Mouse (Mus musculus) CD4-positive, CD25-positive, alpha-beta regulatory T cell, adult 2 months (primary cell): ENCODE measurements around the gene Nkx1-2.
A peak's percentile ranks its signal among the peaks of the same experiment; 100 is the strongest.

Experiments used
- DNase-seq: peaks from one replicate; pipeline ENCODE4 v3.0.0-alpha.2; 2012; ENCODE audit warnings: low read depth, low spot score

Gene Nkx1-2

DNA sequence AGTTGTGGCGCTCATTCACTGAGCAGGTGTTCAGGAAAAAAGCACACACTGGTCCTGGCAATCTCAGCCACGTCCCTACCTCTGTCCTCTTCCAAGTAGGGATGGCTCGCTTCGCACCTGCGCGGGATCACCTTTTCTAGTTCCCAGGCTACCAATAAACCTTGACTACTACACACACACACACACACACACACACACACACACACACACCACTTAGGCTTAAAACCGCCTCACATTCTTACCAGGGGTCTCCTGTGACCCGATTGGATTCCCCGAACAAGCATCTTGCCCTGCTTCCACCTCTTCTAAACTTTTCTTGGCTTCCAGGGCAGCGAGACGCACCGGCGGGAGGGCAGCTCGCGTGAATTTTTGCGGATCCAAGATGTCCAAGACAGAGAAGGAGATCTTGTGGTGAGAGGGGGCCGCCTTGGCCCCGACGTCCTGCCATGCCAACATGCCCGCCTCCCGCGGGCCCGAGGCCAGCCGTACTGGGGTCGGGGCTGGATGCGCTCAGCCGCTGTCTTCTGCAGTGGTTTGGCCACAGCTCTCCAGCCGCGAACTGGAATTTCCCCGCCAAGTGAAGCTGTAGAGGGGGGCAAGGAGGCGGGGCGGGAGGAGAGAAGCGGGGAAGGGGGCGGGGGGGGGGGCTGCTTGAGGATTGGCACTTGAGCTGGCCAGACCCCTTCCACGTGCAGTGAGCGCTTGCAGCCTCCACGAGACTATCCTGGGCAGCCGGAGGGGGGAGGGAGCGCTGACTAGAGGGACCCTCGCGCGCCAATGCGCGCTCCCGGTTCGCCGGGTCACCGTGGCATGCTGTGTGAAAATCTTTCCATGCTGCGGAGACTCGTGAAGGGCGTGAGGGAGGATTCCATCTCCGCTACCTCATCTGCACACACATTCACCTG is at the start of gene Nkx1-2:
TSS of gene Nkx1-2 (minus strand) at position 567 of the 905 bp plus-strand sequence.
- peak; percentile 18 for DNase-seq

DNA sequence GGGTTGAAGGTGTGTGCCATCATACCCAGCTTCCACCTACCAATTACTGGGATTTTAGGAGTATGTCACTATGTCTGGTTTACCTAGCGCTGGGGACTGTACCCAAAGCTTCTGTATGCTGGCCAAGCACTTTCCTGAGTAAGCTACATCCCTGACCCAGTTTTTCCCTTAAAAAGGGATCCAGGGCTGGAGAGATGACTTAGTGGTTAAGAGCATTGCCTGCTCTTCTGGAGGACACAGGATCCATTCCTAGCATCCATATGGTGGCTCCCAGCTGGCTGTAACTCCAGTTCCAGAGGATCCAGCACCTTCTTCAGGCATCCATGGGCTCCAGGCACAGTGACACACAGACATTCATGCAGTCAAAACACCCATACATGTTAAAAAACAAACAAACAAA is 47.1 kb upstream of the Nkx1-2 start:
- DNase-seq, result no peak

DNA sequence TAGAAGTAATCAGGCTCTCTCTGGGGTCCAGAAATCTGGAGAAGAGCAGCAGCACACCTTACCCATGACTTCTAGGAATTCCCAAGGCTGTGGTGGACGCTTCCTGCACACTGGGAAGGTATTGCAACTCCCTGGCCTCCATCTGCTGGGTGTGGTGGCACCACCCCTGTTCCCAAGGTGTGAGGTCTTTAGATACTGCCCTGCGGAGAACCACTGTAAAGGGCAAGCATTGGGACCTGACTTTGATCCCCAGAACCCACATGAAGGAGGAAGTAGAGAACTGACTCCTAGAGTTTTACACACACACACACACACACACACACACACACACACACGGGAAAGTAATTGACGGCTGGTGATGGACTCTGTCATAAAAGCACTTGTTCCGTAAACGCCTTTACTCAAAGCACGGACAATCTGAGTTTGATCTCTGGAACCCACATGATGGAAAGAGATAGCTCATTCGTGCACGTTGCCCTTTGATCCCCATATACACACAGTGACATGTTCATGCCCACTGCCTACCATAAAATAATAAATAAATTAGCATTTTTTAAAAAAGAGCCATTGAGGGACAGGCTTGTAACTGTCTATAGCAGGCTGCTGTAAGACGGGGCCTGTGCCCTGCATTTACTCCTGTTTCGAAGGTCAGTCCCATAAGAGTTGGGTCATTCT is 45.3 kb upstream of the Nkx1-2 start:
- DNase-seq, result no peak

DNA sequence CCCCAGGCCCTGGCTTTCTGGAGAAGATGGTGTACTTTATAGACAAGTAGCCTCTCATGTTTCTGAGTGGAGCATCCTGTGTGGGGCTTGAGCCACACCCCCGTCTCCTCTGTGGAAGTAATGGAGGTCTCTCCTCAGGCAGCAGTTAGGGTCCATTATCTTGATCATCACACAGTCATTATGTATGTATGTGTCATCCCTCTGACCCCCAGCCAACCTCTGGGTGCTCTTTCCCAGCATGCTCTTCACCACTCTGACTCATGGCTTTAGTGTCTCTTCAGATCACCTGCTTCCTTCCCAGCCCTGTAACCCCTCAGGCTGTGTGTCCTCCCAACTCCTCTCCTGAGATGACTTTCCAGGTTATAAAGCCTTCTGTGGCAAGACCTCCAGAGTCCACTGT is 42.2 kb upstream of the Nkx1-2 start:
- DNase-seq, result no peak

DNA sequence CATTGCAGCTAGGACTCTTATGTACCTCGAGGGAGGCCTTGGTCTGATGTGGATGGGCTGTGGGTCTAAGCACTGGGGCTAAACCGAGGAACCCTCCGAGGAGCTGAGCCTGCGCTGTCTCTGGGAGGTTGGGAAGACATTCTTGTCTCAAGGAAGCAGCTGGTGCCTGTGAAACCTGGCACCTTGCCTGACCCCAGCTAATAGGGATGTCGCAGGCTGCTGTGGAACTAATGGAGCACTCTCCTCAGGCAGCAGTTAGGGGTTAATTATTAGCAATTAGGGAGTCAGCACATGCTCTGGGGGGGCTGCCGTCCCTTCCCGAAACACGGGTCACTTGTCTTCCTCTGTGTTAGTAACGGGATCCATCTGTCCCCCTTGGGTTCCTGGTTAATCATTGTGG is 41.5 kb upstream of the Nkx1-2 start:
- DNase-seq, result no peak

DNA sequence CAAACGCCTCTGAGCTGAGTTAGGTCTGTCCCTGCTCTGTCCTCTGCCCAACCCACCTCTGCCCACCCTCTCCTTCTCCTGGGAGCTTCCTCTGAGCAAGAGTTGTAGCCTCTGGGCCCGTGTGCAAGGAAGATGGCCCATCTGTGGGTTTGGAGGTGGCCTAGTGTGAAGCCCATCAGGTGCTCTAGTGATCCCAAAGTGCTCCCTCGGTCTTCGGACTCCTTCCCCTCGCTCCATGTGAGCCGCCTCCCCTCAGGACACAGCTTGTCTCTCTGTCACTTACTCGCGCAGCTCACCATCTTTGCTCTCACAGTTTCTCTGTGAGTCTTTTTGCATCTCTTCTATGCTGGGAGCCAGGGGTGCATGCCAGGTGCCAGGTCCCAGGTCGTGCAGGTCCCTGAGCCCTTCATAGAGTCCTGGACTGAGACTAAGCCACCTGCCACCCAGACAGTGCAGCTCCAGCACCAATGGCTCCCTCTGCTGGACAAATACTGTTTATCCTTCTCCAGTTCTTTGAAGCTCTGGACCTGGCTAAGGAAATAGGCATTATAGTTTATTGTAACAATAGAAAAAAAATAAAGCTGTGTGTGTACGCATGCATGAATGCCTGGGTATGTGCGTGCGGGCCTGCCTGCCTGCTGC is 39.1 kb upstream of the Nkx1-2 start:
- peak; percentile 70 for DNase-seq

DNA sequence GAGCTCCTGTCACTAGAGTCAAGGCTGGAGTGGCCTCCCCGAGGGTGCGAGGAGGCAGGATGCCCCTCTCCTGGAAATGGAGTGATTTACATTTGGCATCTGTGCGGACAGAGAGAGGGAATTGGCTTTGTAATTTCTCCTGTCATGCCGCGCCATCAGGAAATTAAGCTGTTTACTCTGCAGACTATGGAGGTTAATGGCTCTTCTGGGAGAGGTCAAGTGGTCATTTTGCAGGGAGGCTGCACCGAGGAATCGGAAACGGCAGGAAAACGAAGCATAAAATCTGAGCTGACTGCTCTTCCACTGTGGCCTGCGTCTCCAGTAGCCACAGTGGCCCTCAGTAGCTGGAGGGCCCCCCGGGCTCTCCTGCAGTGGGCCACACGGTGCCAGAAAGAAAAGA is 37.9 kb upstream of the Nkx1-2 start:
- DNase-seq, result no peak

DNA sequence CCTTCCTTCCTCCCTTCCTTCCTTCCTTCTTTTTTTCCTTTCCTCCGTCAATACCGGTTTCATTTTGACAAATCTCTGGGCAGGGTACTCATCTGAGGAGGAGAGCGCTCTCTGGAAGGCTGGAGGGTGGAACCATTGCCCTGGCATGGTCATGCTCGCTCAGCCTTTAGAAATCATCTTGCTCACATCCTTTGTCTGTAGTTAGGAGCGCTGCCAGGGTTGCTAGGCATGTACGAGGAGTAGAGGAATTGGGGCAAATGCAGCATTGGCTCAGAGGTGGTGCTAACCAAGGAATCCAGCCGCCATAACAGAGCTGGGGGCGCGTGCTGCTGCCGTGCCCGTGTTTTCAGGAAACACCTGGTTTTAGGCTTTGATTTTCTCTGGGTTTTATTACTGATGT is 31.9 kb upstream of the Nkx1-2 start:
- no peak for DNase-seq

DNA sequence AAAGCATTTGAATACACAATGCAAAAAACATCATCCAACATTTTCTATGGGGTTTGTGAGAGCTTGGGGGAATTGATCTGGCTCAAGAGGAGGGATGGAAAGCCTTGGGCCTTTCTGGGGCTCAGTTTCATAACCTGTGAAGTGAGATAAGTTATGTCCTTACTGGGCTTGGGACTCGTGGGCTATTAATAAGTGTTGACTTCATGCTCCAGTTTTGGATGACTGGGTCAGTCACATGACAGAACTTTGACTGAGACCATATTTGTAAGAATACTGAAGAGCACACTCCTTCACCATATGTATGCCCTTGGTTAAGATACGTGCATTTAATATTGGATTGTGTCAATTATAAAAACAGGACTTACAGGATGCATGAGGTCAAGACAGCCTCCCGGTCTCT is 28.0 kb upstream of the Nkx1-2 start:
- no peak for DNase-seq

DNA sequence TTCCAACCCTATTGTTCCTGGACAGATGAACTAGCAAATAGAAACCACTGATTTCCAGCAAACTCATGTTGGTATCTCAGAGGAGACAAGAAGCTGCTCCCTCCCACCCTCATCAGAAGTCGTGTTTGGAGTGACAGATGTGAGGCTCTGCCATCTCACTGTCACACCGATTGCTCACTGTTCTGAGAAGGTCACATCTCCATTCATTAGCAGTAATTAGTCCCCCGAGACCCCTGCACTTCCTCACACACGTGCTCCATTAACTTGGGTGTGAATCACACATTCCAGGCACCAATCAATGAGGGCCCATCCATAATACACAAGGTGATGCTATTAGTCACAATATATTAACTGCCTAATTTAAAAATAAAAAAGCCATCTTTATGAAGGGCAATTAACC is 26.7 kb upstream of the Nkx1-2 start:
- DNase-seq, result no peak

DNA sequence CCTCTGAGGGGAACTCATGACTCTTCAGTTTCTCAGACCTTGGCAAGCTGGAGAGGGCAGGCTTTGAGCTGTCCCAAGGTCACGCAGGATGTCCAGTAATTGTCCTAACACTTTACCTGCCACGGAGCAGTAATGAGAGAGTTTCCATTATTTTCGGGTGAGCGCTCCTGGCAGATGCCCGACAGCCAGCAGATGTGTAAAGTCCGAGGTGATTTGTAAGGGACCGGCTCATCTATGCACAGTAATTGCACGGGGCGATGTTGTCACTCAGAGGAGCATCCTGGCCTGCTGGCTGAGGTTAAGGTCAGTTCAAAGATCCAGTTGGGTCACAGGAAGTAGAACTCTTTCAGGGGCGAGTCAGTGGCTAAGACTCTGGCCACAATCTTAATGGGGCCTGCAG is 24.7 kb upstream of the Nkx1-2 start:
- no peak for DNase-seq

DNA sequence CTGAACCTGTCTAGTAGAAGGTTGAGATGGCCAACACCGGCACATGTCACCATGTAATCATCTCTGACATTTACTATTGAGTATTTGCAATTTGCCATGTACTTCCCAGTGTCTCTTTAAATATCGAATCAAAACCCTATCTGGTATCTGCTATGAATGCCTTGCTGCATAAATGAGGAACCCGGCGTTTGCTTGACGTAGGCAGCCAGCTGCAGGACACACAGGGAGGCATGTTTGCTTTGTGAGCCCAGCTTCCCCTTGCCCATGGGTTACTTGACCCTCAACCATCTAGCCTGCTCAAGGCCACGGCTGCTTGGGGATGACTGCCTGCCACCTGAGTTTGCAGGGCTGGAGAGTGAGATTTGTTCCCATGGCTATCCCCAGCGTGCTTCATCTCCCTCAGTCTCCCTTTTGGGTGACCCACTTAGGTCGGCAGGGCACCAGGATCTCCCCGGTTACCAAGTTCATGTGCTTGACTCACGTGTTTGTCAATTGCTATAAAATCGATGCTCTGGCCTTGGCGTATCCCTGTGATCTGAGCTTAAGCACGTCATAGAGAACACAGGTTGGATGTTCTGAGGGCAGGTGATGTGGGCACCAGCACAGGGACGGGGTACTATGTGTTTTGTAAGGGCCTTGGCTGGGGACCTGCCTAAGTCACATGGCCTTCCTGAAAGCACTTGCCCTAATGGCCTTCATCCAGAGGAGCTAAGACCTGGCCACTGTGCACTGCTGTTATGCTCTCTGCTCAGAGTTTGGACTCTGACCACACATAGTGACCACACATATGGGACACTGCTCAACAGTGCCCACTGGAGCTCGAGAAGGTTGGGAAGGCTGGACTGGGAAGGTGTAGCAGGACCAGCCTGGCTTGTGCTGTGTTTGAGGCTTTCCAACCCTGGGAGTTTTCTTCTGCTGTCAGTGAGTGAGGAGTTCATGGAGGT is 20.8 kb upstream of the Nkx1-2 start:
- no peak for DNase-seq

DNA sequence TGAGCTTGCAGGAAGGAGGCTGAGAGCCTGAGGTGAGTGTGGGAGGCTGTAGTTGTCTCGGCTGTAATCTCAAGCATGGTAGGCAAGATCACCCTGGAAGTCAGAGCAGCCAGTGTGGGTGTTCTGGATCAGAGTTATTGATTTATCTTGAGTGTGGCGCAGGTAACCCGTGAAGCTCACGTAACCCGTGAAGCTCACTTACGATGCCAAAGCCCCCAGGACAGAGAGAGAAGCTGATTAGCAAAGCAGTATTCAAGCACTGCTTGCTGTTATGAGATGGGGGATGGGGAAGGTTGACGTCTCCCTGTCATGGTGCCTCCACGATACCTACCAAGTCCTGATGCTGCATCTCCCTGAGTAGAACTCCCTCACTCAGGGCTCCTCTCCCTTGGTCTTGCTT is 20.1 kb upstream of the Nkx1-2 start:
- DNase-seq, result no peak

DNA sequence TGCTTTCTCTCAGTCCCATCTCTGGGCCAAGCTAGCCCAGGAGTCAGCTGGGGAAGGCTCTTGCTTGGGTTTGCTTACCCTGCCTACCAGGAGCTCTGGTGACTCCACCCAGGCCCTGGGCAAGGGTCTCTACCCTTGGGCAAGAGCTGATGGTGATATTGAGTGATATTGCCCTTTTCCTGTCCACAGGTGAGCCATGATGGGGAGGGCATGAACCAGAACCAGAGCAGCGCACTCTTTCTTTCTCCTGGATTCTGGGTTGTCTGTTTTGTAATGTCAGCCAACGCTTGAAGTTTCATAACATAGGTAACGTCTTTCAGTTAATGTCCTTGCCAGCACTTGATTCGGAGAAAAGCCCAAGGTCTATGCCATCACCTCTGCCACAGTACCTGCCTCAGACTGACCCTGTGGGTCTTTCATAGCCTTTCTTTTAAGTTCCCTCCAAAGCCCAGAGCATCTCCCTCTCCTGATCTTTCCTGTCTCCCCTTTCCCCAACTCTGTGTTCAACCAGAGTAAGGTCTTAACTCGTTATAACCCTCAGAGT is 17.7 kb upstream of the Nkx1-2 start:
- DNase-seq, result no peak

DNA sequence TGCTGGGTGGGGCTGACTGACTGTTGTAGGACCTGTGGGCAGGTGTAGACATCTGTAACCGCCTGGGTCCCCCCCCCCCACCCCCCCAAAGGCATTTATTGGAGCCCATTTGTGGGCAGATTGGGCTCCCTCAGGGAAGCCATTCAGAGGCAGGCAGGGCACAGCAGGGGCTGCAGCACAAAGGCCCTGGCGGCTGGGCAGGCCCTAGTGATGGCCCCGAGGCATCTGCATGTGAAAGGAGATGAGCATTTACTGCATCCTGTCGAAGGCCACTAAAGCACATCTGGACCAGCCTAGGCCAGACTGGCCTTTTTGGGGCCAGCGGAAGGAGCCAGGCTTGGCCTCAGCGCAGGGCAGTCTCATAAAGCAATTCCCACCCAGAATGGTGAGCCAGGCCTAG is 17.0 kb upstream of the Nkx1-2 start:
- no peak for DNase-seq

DNA sequence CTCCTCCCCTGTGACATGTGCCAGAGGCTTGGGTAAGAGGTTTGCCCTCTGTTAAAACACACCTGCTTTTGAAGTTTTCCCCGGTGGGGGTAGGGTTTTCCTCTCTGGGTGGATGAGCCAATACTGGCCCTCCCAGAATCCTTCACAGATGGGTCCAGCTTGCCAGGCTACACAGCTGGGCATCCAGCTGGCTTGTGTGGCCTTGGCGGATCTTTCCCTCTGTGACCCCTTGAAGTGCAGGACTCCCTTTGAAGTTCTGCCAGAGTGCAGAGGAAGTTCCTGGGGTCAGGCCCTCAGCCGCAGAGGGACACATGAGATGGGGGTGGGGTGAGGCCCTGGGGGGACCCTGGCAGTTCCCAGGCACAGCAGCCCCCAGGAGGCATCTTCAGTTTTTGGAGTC is 15.9 kb upstream of the Nkx1-2 start:
- no peak for DNase-seq

DNA sequence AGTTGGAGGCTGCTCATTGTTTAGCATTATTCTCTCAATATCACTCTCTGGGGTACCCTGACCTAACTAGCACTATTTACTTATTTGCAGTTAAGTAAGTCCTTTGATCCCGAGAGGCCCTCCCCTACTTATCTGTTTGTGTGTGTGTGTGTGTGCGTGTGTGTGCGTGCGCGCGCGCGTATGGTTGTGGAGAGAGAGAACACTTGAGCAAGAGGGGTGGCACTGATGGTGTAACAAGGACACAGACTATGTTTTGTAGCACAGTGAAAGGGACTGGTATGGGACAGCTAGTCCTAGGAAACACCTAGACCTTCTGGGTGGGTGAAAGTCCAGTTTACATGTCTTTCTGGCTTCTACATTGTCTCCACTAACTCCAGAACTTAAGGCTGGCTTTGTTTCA is 12.1 kb upstream of the Nkx1-2 start:
- DNase-seq, result no peak

DNA sequence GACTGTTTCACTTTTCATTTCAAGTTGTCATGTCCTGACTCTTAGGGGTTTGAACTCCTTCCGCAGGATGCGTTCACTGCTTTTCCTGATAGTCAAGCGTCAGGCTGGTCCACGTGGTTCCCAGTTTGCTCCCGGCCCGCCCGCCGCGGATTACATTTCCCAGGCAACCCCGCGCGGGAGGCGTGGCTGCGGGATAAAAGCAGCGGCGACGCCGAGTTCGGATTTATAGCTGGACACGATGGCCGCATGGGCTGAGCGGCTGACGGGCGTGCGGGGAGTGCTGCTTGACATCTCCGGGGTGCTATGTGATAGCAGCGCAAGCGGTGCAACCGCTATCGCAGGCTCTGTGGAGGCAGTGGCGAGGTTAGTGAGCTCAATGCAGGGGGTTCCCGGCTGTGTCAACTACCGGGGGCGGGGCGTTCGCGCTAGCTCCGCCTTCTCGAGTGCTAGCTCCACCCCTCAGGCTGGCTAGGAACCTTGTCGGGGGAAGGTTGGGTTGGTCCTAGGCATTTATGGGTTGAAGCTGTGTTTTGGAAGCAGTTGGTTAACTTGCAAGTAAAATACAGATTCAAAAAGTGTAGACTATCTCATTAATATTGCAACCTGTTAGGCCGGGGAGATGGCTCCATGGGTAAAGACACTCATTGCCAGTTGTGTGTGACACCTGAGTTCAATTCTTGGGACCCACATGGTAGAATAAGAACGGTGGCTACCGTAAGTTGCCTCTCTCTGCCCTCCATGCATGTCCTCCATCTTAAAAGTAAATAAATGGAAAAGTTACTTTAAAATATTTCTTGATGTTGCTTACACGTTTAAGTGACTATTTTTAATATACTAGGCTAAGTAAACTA is 11.3 kb upstream of the Nkx1-2 start, which contains the start of gene Lhpp:
TSS of gene Lhpp (plus strand) at position 171 of the 851 bp plus-strand sequence.
- peak; percentile 91 for DNase-seq

DNA sequence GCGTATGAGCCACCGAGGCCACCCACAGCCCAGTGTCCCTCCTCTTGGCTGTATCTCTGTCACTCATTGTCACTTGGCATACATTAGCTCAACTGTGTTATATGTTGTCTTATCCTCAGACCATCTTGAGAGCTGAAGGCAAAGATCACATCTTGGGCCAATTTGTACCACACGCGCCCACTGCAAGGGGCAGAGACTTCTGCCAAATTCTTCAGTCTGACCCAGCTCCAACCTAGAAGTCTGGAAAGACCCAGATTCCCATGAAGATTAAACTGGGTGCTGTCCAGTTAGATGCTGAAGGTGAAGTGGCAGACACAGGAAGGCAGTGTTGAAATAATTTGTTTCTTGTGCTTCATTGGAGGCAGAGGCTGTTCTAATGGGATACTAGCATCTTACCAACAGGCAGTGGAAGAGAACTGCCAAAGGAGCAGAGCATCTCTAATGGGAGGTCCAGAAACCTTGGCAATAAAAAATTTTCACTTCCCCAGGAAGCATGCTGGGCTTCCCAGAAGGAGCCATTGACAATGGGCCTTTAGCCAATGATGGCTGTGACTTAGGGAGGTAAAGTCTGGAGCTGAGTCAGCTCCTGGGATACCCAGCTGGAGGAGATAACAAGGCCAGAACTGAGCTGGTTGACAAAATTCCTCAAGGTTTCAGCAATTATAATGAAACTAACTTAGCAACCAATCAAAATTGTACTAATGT is 9.0 kb upstream of the Nkx1-2 start:
- no peak for DNase-seq

DNA sequence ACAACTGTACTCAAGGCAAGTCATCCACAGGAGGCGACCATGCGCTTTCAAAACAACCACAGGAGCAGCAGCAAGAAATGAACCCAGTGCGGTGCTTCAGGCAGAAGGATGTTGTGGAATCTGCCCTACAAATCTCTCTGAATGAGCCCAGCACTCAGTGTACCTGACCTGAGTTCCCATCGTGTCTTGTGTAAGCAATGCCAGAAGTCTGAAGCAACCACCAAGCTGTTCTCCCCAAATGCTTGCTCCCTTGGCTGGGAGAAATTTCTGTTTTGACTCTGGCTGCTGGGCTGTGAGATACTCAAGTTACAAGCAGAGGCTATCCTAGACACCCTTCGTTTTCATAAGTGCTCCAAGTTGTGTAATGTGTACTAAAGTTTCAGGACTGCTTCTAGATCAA is 6.3 kb upstream of the Nkx1-2 start:
- no peak for DNase-seq
